Mouse (Mus musculus): ENCODE results near the gene Celf5. TPM values are rescaled to one million over a fixed set of nuclear protein-coding genes. Genes with fewer than 3 reads are reported as not detected.

Gene Celf5
- polyA plus RNA-seq, 1 experiment from 2014 or later, result 0.30 TPM

GRCm38 (mm10) chr10:81416581-81417226 lies 65.8 kb downstream of the Celf5 start:
- Histone ChIP-seq H3K9ac (ENCODE audit: low read depth, low read length) (peak overlapping the region; percentile 23; the same call in 1 of the 2 replicates), H3K27ac (peak overlapping the region; percentile 70), H3K4me3 (replicated peaks; ENCODE audit: low read depth, low read length) (no peak overlapping the region), H3K4me1 (replicated peaks; ENCODE audit: insufficient read depth, low read length) (peaks cover 48% of the 10 kb centered on the region), H3K27me3 (ENCODE audit: insufficient read depth, low read length) (no peaks in the 10 kb centered on the region), H3K4me2 (ENCODE audit: low read length) (peak overlapping the region; percentile 52), H3K36me3 (ENCODE audit: insufficient read depth, low read length) (peaks cover 15% of the 10 kb centered on the region; the same call in 1 of the 2 replicates), H3K9me3 (replicated peaks; ENCODE audit: low read length) (no peaks in the 10 kb centered on the region)
- WGBS, result 7% methylated on average over 24 of the region's 26 CpGs
- TF ChIP-seq CTCF (IDR thresholded peaks at IDR 0.05; ENCODE audit: low read depth), result peak; percentile 64
- ATAC-seq (replicated peaks; ENCODE audit: low FRiP score, low read depth), result peak; percentile 64
- peak; percentile 84 for DNase-seq (ENCODE audit: low spot score)

- H3K4me1 ChIP-seq (replicated peaks; ENCODE audit: insufficient read depth, low read length), result peaks cover 55% of the 10 kb centered on the region
- no peak overlapping the region for H3K4me3 ChIP-seq (replicated peaks; ENCODE audit: low read depth, low read length)
- DNase-seq (ENCODE audit: low spot score) (no peak), ATAC-seq (replicated peaks; ENCODE audit: low FRiP score, low read depth) (no peak)
- no peak for TF ChIP-seq CTCF (IDR thresholded peaks at IDR 0.05; ENCODE audit: low read depth)
- H3K9ac ChIP-seq (ENCODE audit: low read depth, low read length), result no peak overlapping the region
- 69% methylated on average over 17 of the region's 17 CpGs for WGBS
- no peaks in the 10 kb centered on the region for H3K27me3 ChIP-seq (ENCODE audit: insufficient read depth, low read length)
- H3K4me2 ChIP-seq (ENCODE audit: low read length), result no peak overlapping the region
- no peaks in the 10 kb centered on the region for H3K9me3 ChIP-seq (replicated peaks; ENCODE audit: low read length)
- H3K36me3 ChIP-seq (ENCODE audit: insufficient read depth, low read length), result peaks cover 15% of the 10 kb centered on the region; the same call in 1 of the 2 replicates
- H3K27ac ChIP-seq, result peak overlapping the region; percentile 14; the same call in 1 of the 2 replicates
Observed at GRCm38 (mm10) chr10:81415549-81416310, 66.8 kb downstream of the Celf5 start.

GRCm38 (mm10) chr10:81415146-81415545 lies 67.4 kb downstream of the Celf5 start:
- DNase-seq (ENCODE audit: low spot score) (no peak), ATAC-seq (replicated peaks; ENCODE audit: low FRiP score, low read depth) (no peak)
- H3K9ac ChIP-seq (ENCODE audit: low read depth, low read length), result no peak overlapping the region
- H3K27me3 ChIP-seq (ENCODE audit: insufficient read depth, low read length), result no peaks in the 10 kb centered on the region
- no peak overlapping the region for H3K4me2 ChIP-seq (ENCODE audit: low read length)
- no peaks in the 10 kb centered on the region for H3K9me3 ChIP-seq (replicated peaks; ENCODE audit: low read length)
- peaks cover 55% of the 10 kb centered on the region for H3K4me1 ChIP-seq (replicated peaks; ENCODE audit: insufficient read depth, low read length)
- H3K36me3 ChIP-seq (ENCODE audit: insufficient read depth, low read length), result peaks cover 12% of the 10 kb centered on the region; the same call in 1 of the 2 replicates
- no peak overlapping the region for H3K4me3 ChIP-seq (replicated peaks; ENCODE audit: low read depth, low read length)
- no peak overlapping the region; the same call in 1 of the 2 replicates for H3K27ac ChIP-seq
- 82% methylated on average over 5 of the region's 5 CpGs for WGBS
- no peak for TF ChIP-seq CTCF (IDR thresholded peaks at IDR 0.05; ENCODE audit: low read depth)

- peak overlapping the region; percentile 60; the same call in 1 of the 2 replicates for H3K27ac ChIP-seq
- H3K36me3 ChIP-seq (ENCODE audit: insufficient read depth, low read length), result peaks cover 9% of the 10 kb centered on the region; the same call in 1 of the 2 replicates
- no peak for TF ChIP-seq CTCF (IDR thresholded peaks at IDR 0.05; ENCODE audit: low read depth)
- ATAC-seq (replicated peaks; ENCODE audit: low FRiP score, low read depth) (no peak), DNase-seq (ENCODE audit: low spot score) (no peak)
- peaks cover 58% of the 10 kb centered on the region for H3K4me1 ChIP-seq (replicated peaks; ENCODE audit: insufficient read depth, low read length)
- peak overlapping the region; percentile 5; the same call in 1 of the 2 replicates for H3K4me2 ChIP-seq (ENCODE audit: low read length)
- H3K4me3 ChIP-seq (replicated peaks; ENCODE audit: low read depth, low read length), result no peak overlapping the region
- H3K9me3 ChIP-seq (replicated peaks; ENCODE audit: low read length), result no peaks in the 10 kb centered on the region
- no peak overlapping the region for H3K9ac ChIP-seq (ENCODE audit: low read depth, low read length)
- H3K27me3 ChIP-seq (ENCODE audit: insufficient read depth, low read length), result no peaks in the 10 kb centered on the region
Observed at GRCm38 (mm10) chr10:81414682-81415081, 67.8 kb downstream of the Celf5 start.

- peak overlapping the region; percentile 42 for H3K4me2 ChIP-seq (ENCODE audit: low read length)
- no peak; the same call in 1 of the 2 replicates for TF ChIP-seq CTCF (IDR thresholded peaks at IDR 0.05; ENCODE audit: low read depth)
- H3K4me3 ChIP-seq (replicated peaks; ENCODE audit: low read depth, low read length), result no peak overlapping the region
- H3K9me3 ChIP-seq (replicated peaks; ENCODE audit: low read length), result no peaks in the 10 kb centered on the region
- H3K36me3 ChIP-seq (ENCODE audit: insufficient read depth, low read length), result no peaks in the 10 kb centered on the region
- ATAC-seq (replicated peaks; ENCODE audit: low FRiP score, low read depth) (peak; percentile 26), DNase-seq (ENCODE audit: low spot score) (peak; percentile 85)
- H3K9ac ChIP-seq (ENCODE audit: low read depth, low read length), result peak overlapping the region; percentile 51
- peaks cover 63% of the 10 kb centered on the region for H3K4me1 ChIP-seq (replicated peaks; ENCODE audit: insufficient read depth, low read length)
- H3K27ac ChIP-seq, result peak overlapping the region; percentile 75
- no peaks in the 10 kb centered on the region for H3K27me3 ChIP-seq (ENCODE audit: insufficient read depth, low read length)
- 28% methylated on average over 26 of the region's 26 CpGs for WGBS
Observed at GRCm38 (mm10) chr10:81413310-81414261, 68.9 kb downstream of the Celf5 start.
